Mouse (Mus musculus) cerebellum, adult 8-10 months (tissue): Measurements from ENCODE around the gene Mrps26.
A peak's percentile ranks its signal among the peaks of the same experiment; 100 is the strongest.
"Not testable (repeated sequence)": the region's sequence is repeated elsewhere in the genome, so short reads cannot be mapped to it uniquely, and the experiment has no call there.

Experiments used
- DNase-seq: peaks from one replicate; pipeline ENCODE4 v3.0.0; 2022

The Mrps26 gene

GRCm38 (mm10) chr2:130563212-130564055 lies at the start of gene Mrps26:
Gene Mrps26 (plus strand): TSS chr2:130563742.
- DNase-seq = peak; percentile 87

GRCm38 (mm10) chr2:130513907-130514306 lies 49.6 kb upstream of the Mrps26 start:
- no peak for DNase-seq

- no peak for DNase-seq
Observed at GRCm38 (mm10) chr2:130515791-130516190, 47.8 kb upstream of the Mrps26 start.

- DNase-seq = no peak
Observed at GRCm38 (mm10) chr2:130521927-130522326, 41.6 kb upstream of the Mrps26 start.

- DNase-seq = not testable (repeated sequence)
Observed at GRCm38 (mm10) chr2:130525480-130525879, 38.1 kb upstream of the Mrps26 start.

GRCm38 (mm10) chr2:130528457-130528856 lies 35.1 kb upstream of the Mrps26 start:
- no peak for DNase-seq

GRCm38 (mm10) chr2:130529290-130529689 lies 34.3 kb upstream of the Mrps26 start:
- no peak for DNase-seq

GRCm38 (mm10) chr2:130529925-130530324 lies 33.6 kb upstream of the Mrps26 start:
- DNase-seq = no peak

- DNase-seq = no peak
Observed at GRCm38 (mm10) chr2:130532201-130532600, 31.3 kb upstream of the Mrps26 start.

GRCm38 (mm10) chr2:130535017-130535416 lies 28.5 kb upstream of the Mrps26 start:
- no peak for DNase-seq

GRCm38 (mm10) chr2:130536890-130537289 lies 26.7 kb upstream of the Mrps26 start:
- no peak for DNase-seq

GRCm38 (mm10) chr2:130538876-130539546 lies 24.5 kb upstream of the Mrps26 start:
- no peak for DNase-seq

GRCm38 (mm10) chr2:130540266-130540665 lies 23.3 kb upstream of the Mrps26 start:
- DNase-seq = no peak

GRCm38 (mm10) chr2:130546957-130547356 lies 16.6 kb upstream of the Mrps26 start:
- no peak for DNase-seq

- DNase-seq = no peak
Observed at GRCm38 (mm10) chr2:130554841-130555240, 8.7 kb upstream of the Mrps26 start.

GRCm38 (mm10) chr2:130556292-130556691 lies 7.2 kb upstream of the Mrps26 start:
- DNase-seq = no peak

GRCm38 (mm10) chr2:130557462-130557861 lies 6.1 kb upstream of the Mrps26 start:
- DNase-seq = peak; percentile 25

- DNase-seq = no peak
Observed at GRCm38 (mm10) chr2:130558015-130558414, 5.5 kb upstream of the Mrps26 start.

GRCm38 (mm10) chr2:130564063-130564462 lies 521 bp downstream of the Mrps26 start:
- no peak for DNase-seq

GRCm38 (mm10) chr2:130564983-130565382 lies 1.4 kb downstream of the Mrps26 start:
- no peak for DNase-seq

GRCm38 (mm10) chr2:130568921-130569320 lies 5.4 kb downstream of the Mrps26 start:
- no peak for DNase-seq

GRCm38 (mm10) chr2:130569926-130570325 lies 6.4 kb downstream of the Mrps26 start:
- DNase-seq = no peak

- no peak for DNase-seq
Observed at GRCm38 (mm10) chr2:130574960-130575359, 11.4 kb downstream of the Mrps26 start.

GRCm38 (mm10) chr2:130575873-130576272 lies 12.3 kb downstream of the Mrps26 start, which contains the start of gene Oxt:
Gene Oxt (plus strand): TSS chr2:130576173.
- no peak for DNase-seq
